Mouse (Mus musculus) mature B cell (primary cell): ENCODE data around the gene Sh3d19.

Experiments
- in situ Hi-C: fragments of 300-500 bp; cut with MboI; formaldehyde crosslinking; loops from 2 replicates; pipeline ENCODE4 v1.14.3; 2019

Sh3d19 gene

DNA sequence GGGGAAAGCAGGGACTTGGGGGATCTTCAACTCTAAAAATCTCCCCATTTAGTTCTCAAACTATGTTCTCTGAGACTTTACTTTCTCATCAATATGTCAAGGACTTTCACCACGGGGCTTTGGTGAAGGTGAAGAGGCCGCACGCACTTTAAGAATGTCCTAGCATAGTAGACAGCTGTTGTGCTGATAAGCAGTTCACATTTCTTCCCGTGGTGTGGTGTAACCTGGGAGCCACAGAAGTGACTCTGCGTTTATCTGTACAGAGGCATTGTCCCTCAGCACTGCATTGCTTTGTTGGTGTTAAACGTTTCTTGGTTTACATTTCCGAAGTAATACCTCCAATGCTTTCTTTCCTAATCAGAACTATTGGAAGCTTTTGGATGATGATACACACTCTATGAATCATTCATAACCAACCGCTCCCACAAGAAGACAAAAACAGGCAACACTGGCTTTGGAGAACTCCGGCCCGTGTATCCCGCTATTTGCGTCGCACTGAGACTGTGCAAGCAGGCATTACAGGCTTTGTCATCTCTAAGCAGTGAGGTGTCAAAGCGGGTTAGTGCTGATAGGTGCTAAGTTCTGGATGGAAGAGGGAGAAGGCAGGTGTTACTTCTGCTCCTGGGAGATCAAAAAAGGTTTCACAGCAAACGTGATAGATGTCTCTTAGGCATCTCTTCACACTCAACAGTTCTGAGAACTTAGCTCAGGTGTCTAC lies 57.9 kb downstream of the Sh3d19 start:
- in situ Hi-C loops: no loop called here

DNA sequence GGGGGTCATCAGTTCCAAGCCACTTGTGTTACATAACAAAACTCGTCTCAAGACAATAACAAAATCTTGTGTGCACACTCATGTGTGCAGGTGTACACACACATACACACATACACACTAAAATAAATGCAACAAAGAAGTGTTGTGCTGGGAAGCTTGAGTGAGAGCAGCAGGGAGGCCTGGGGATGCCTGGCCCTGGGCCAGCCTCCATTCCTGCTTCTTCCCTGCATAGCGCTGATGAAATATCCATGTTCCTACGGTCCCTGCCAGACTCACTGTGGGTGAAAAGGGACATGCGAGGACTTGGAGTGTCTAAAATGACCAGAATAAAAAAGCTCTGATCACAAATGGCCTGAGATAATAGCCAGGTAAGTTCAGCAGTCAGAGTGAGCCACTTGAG lies 59.7 kb downstream of the Sh3d19 start:
- in situ Hi-C loops: no loop called here

DNA sequence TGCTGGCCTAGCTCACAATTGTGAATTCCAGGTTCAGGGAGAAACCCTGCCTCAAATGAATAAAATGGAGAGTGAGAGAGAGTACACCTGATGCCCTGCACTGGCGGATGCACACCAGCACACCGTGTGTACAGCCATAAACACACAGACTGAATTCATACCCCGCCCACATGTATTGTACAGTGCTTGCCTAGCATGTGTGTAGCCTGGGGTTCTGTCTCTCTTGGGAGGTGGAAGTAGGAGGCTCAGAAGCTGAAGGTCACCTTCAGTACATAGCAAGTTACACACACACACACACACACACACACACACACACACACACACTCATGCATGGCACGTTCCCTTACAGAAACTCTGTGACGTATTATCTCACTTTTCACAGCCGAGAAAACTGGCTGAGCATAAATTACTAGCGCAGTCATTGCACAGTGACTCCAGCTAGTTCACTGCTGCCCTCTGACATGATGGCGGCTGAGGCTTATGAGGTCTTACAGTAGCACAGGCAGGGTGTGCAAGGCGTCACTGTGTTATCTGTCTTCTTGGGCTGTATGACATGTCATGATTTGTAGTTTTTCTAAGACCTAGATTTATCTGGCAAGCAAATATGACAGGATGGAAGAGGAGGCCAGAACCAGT lies 62.7 kb downstream of the Sh3d19 start:
- in situ Hi-C loops: no loop called here

DNA sequence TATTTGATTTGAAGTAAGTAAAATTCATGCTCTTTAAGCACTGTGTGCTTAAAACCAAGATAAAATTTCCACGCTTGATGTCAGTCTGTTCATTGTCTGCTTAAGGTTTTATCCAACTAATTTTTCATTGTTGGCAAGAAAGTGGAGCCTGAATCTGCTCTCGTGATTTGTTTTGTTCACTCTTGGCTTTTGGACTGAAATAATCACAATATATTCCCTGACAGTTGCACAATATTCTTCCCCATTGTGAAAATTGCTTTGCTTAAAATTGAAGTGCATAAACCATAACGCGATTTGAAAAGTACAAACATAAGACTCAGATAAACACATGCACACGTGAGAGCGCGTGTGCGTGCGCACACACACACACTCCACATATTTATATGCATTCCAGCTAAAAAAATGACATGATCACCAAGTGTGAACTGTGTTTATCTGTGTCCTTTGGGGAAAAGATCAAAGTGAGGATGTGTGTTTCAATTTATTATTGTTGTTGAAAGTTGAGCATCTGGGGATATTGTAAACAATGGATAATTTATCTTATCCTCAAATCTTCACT lies 67.1 kb downstream of the Sh3d19 start:
- in situ Hi-C loops: no loop called here

DNA sequence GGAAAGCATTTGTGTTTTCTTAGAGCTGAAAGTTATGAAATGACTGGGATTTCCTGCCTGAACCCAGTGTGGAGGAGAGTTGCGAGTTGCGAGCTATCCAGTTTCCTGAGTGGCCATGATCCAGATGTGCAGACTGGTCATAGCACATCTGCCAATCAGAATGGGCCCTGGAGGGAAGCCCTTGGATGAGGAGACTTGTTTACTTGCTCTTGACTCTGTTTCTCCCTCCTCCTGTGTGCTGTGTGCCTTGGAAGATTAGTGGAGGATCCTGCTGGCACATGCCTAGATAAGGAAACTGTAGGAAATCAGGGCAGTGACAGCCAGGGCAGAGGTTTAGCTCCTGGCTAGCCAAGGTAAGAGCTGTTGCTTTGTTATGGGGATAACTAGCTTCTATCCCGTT lies 67.7 kb downstream of the Sh3d19 start:
- in situ Hi-C loops: no loop called here

DNA sequence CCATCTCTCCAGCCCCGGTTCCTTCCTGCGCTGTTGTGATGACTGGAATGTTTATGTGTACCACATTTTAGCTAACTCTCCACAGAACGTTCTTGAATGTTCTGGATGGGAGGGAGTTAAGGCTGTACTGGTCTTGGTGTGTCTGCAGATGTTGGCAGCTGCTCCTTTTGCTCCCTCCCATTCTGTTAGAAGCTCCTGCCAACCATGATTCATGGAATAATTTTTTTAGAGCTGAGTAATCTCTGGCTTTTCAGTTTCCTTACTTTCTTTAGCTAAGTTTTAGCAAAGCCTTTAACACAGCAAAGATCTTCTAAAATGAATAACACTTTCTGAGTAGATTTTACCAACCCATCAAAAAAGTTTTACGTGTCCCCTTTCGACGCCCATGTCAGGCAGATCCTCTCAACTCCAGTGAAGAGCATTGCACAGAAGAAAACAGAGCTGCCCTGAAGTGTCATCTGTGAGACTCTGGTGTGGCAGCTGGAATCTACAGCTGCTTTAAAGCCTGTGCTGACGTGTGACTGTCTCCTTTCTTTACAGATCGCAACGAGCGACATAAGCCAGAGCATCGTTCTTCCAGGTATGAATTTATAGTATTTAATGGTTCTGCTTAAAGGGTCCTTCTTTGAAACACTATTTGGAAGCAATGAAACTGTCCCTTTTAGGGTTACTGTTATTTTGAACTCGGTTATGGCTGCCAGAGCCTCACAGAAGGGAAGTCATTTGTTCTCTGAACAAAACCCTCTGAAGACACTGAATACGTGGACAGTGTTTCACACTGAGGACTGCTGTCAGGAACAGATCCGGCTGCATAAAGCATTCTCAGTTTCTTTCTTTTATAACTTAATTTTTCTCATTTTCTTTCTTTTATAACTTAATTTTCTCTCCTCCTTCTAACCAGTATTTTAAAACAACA lies 69.6 kb downstream of the Sh3d19 start:
- in situ Hi-C loops: no loop called here

DNA sequence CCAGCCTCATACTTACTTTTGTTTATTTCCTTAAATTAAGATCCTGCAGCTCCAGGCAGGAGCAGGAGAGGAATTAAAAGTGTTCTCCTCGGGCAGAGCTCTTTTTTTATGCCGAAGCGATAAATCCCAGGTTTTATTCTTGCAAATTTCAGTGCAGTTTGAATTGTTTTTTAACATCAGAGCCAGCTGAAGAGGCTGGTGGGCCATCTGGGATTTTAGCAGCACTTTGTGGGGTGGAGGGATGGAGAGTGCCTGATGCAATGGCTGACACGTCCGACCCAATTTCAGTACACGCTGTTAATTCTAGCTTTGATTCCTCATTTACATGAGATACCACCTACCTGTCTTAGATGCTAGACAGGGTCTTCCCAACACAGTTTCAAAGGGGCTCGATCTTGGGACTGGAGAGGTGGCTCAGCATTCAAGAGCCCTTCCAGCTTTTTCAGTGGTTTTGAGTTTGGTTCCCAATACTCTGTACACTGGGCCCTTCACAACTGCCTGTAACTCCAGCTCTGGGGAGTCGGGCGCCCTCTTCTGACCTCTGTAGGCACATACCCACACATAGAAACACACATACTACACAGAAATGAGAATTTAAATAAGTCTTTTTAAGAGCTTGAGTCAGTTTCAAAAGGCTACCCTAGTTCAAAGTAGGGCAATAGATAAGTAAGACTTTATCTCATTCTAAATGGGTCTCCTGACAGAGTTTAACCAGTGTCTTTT lies 76.9 kb downstream of the Sh3d19 start:
- in situ Hi-C loops: no loop called here

DNA sequence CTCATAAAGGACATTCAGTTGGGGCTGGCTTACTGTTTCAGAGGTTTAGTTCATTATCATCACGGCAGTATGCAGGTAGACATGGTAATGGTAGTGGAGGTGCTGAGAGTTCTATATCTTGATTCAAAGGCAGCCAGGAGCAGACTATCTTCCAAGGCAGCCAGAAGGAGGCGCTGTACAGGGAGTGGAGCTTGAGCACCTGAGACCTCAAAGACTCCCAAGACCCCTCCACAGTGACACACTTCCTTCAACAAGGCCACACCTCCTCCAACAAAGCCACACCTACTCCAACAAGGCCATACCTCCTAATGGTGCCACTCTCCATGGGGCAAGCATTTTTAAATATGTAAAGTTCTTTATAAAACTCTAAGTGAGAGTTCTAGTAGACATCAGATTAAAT lies 78.1 kb downstream of the Sh3d19 start:
- in situ Hi-C loops: no loop called here

DNA sequence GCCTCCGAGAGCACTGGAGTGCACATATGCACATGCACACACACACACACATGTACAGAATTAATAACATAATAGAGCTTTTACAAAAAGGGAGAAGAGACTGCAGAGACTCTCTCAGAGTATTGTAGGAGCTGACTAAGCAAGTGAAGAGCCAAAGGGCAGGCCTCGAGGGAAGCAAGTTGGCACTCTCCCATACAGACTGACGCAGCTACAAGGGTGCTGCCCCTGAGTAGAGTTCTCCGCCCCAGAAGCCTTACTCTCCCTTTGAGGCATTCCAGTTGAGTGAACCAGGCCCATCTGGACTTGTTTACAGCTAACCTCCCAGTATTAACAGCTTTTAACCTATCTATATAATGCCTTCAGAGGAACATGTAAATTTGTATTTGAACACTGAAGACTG lies 85.8 kb downstream of the Sh3d19 start:
- in situ Hi-C loops: no loop called here

DNA sequence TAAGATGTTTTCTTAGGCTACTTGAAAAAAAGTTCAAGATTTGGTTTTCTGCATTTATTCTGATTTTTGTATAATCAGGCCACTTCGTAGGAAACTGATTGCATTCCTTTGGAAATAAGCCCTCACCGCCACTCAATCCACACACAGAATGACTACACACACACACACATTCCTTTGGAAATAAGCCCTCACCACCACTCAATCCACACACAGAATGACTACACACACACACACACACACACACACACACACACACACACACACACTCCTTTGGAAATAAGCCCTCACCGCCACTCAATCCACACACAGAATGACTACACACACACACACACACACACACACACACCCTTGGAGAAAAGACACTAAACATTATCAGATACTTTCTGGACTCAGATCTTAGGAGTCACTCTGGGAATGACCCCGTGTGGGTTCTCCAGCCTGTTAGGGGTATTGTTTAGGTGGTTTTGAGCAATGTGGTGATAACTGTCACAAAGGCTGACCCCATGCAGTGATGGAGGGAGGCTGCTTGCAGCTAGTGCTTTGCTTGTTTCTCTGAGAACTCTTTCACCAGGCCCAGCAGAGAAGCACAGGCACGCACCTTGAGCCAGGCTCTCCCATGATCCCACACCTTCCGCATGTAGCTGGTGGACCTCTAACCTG lies 86.7 kb downstream of the Sh3d19 start:
- in situ Hi-C loops: no loop called here

DNA sequence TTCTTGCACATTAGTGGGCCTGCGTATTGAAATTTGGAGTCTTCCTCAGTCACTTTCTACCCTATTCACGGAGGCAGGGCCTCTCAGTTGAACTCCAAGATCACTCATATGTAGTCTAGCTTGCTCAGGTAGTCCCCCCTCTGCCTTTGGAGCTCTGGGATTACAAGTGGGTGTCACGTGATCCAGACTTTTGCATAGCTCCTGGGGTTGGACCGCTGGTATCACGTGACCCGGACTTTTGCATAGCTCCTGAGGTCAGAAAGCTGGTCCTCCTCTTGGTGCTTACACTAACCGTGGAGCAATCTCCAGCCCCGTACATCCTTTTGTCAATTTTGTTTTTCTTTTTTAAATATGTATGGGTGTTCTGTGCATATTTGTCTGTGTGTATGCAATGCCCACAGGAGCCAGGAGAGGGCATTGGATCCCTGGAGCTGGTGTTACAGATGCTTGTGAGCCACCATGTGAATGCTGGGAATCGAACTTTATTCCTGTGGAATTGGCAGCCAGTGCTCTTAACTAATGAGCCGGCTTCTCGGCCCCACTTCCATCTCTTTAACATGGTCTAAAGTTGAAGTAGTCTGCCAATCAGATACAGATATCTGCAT lies 98.8 kb downstream of the Sh3d19 start:
- in situ Hi-C loops: no loop called here

DNA sequence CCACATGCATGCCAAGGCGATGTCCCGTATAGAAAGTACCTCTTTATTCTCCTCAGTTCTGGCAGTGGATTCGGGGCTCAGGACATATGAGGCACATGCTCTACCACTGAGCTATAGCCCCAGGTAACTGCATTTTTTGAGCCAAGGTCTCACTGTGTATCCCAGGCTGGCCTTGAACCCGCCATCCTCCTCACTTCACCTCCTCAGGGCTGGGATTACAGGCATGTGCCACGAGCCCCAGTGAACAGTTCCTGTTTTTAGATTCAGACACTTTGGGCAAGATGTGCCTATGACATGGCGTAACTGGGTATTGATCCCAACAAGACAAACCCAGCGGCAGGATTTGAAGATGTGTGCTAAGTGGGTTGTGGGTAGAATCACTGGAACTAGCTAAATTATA lies 99.9 kb downstream of the Sh3d19 start:
- in situ Hi-C loops: no loop called here

DNA sequence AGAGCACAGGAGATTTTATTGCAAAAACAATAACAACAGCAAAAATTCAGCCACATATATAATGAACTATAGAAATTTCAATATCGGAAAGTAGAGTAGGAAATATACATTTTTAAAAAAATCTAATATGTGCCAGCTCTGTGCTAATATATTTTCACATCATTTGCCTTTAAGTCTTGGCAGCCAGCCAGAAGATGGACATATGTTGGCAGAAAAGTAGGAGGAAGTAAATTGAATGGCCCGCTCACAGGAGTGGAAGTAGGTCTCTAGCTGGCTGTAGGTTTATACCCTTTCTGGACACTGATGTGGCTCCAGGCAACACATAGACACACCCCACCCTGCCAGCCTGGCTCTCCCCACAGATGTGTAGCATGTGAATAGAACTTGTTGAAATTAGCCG lies 101.2 kb downstream of the Sh3d19 start:
- in situ Hi-C loops: no loop called here

DNA sequence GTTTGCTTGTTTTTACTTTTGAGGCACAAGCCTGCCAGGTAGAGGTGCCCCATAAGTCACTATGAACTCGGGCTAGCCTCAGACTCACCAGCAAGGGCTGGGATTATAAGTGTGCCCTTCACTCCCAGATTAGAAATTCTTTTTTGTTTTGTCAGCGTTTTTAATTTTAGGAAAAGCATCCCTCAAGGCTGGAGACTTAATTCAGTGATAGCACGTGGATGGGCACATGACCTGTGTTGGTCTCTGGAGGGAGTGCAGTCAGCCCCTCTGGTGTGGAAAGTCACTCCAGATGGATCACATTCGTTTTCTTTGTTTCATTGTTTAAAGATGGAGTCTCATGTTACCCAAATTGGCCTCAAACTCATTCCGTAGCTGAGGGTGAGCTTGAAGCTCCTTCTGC lies 102.0 kb downstream of the Sh3d19 start:
- in situ Hi-C loops: no loop called here

DNA sequence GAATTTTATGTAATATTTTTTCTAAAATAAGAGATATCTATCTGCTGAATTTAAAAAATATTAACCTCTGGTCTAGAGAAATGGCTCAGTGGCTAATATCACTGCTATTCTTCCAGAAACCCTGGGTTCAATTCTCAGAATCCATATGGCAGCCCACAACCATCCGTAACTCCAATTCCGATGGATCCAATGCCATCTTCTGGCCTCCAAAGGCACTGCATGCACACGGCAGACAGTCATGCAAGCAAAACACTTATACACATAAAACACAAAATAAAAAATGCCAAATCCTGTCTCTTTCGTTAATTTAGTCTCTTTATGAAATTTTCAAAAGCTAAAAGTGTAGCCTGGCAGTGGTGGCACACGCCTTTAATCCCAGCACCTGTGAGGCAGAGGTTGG lies 104.7 kb downstream of the Sh3d19 start:
- in situ Hi-C loops: no loop called here

DNA sequence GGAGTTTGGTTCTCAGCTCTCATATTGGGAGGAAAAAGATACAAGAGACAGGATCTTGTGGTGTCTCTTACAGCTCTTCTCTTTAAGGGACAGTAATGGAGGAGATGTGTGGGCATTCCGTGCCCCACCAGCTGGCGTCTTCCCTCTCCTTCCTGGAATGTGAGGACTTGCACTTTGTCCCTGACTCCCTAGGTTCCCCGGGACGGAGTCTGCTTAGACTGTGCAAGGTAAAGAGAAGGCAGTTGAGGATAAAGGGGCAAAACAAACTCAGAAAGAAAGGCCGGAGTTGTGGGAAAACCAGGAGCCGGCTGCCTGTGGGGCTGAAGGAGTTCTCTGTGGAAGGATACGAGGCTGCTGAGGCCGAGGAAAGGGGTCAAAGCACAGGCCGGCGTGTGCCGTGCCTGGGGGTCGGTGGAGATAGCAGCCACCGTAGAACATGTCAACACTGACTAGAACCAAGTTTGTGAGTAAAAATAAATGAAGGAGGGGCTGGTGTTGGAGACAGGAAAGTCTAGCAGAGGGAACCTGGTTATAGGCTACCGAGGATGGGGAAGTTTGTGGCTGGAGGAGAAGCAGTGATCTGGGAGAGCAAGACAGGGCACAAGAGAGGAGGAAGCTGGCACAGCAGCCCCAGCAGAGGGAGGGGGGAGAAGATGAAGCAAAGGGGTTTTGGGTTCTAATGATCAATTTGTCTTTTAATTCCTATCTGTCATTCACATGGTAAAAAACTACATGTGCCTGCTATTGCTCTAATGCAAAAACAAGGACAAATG lies 105.8 kb downstream of the Sh3d19 start:
- in situ Hi-C loops: no loop called here

DNA sequence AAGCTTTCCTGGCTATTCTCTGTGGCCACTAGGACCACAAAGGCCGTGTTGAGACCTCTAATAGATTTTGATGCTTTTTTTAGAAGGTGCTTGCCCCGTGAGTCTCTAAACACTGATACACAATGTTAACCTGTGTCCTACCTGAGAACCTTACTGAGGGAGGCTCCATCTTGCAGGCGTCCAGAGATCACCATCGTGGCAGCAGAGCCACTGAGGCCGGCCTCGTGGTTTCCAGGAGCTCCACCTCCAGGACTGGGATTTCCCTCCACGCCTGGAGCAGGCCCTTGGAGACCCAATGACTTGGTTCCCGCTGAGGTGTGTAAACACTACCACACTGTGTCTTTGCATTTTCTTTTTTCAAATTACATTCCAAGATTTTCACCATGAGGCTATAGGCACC lies 112.1 kb downstream of the Sh3d19 start:
- in situ Hi-C loops: no loop called here

DNA sequence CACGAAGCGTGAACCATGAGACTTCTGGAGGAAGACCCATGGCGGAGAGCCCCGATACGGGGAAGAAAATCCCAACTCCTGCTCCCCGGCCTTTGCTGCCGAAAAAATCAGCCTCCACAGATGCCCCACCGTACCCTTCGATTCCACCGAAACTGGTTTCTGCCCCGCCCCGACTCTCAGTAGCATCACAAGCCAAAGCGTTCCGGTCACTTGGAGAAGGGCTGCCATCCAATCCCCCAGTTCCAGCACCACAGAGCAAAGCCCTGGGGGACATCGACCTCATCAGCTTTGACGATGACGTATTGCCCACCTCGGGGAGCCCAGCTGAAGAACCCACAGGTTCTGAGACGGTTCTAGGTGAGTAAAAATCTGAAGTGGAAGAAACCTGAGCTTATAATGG lies 114.1 kb downstream of the Sh3d19 start:
- in situ Hi-C loops: no loop called here

DNA sequence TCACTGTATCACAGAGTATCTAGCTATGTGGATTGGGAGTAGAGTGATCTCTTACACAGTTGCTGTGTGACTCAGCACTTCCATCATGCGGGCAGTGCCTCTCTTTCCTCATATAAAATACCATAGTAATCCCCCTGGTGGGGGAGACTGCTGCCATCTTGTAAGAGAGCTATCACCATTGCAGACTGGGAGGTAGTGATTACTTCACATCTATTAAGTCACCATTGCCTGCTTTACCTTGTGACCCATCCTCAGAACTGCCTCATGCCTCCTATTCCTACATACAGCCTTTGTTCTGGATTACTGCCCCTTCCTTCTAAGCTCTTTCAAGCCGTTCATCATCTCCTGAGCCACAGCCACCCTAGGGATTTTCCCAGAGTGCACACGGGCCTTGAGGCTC lies 117.0 kb downstream of the Sh3d19 start:
- in situ Hi-C loops: no loop called here

DNA sequence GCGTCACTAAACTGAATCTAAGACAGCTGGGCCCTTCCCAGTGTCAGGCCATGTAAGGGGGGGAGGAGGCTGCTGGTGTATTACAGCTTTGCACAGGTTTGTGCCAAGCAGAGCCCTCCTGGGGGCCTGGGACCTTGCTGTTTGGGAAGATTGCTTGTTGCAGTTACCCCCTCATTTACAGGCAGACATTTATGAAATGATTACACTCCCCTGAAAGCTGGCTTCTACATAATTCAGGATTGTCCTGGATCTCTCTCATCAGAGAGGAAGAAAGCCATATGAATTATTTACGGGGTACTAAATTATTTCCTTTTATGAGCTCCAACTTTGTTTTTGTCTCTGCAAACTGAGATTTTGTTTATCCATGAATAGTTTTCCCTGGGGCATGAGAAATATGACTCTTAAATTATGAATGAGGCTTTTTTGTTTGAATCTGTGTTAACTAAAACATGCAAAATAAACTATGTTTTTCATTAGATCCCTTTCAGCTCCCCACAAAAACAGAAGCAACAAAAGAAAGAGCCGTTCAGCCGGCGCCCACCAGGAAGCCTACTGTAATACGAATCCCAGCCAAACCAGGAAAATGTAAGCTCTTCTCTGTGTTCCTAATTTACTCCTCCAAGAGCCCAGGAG lies 122.4 kb downstream of the Sh3d19 start:
- in situ Hi-C loops: no loop called here
